Mouse (Mus musculus): Measurements from ENCODE around the gene Dhx30. TPM values are rescaled to one million over a fixed set of nuclear protein-coding genes. Genes with fewer than 3 reads are reported as not detected.

Dhx30 gene
- polyA plus RNA-seq, 1 experiment = 159 TPM

DNA sequence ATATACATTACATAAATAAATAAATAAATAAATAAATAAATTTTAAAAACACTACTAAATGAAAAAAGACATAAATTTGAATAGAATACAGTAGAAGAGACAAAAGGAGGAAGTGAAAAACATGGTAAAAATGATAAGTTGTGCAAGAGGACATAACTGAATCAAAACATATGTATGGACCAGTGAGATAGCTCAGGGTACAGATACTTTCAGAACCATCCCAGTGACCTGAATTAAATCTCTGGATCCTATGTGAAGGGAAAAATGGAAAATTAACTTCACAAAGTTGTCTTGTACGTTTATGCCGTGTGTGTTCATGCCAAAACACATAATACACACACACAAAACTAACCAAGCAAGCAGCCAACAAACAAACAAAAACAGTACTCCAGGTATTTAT, 5.7 kb upstream of the Dhx30 start:
- WGBS = 93% methylated on average over 2 of the region's 2 CpGs
- no peak for DNase-seq
- no peak for TF ChIP-seq POLR2A (IDR thresholded peaks at IDR 0.05; ENCODE audit: control insufficient read depth, extremely low read depth, insufficient read depth, low read length, poor library complexity)
- TF ChIP-seq CTCF (IDR thresholded peaks at IDR 0.05; ENCODE audit: borderline replicate concordance, control insufficient read depth, extremely low read depth, insufficient read depth, low read length, poor library complexity) = no peak
- Histone ChIP-seq H3K27me3 (ENCODE audit: control insufficient read depth, insufficient read depth, low read length) (no peaks in the 10 kb centered on the region), H3K27ac (ENCODE audit: control insufficient read depth, insufficient read depth, low read length) (no peak overlapping the region), H3K4me1 (replicated peaks; ENCODE audit: control insufficient read depth, insufficient read depth, low read length) (no peaks in the 10 kb centered on the region), H3K36me3 (ENCODE audit: control insufficient read depth, insufficient read depth, low read length) (no peaks in the 10 kb centered on the region), H3K4me3 (ENCODE audit: control insufficient read depth, insufficient read depth, low read length) (no peak overlapping the region)

- H3K36me3 ChIP-seq (ENCODE audit: control insufficient read depth, insufficient read depth, low read length) = no peaks in the 10 kb centered on the region
- TF ChIP-seq POLR2A (IDR thresholded peaks at IDR 0.05; ENCODE audit: control insufficient read depth, extremely low read depth, insufficient read depth, low read length, poor library complexity) (no peak), CTCF (IDR thresholded peaks at IDR 0.05; ENCODE audit: borderline replicate concordance, control insufficient read depth, extremely low read depth, insufficient read depth, low read length, poor library complexity) (no peak)
- no peaks in the 10 kb centered on the region for H3K27me3 ChIP-seq (ENCODE audit: control insufficient read depth, insufficient read depth, low read length)
- no peak for DNase-seq
- peaks cover under 1% of the 10 kb centered on the region for H3K4me1 ChIP-seq (replicated peaks; ENCODE audit: control insufficient read depth, insufficient read depth, low read length)
- H3K27ac ChIP-seq (ENCODE audit: control insufficient read depth, insufficient read depth, low read length) = no peak overlapping the region
- no peak overlapping the region for H3K4me3 ChIP-seq (ENCODE audit: control insufficient read depth, insufficient read depth, low read length)
- 93% methylated on average over 4 of the region's 4 CpGs for WGBS
Measured at GRCm38 (mm10) chr9:110121424-110121823, 3.8 kb upstream of the Dhx30 start.

DNA sequence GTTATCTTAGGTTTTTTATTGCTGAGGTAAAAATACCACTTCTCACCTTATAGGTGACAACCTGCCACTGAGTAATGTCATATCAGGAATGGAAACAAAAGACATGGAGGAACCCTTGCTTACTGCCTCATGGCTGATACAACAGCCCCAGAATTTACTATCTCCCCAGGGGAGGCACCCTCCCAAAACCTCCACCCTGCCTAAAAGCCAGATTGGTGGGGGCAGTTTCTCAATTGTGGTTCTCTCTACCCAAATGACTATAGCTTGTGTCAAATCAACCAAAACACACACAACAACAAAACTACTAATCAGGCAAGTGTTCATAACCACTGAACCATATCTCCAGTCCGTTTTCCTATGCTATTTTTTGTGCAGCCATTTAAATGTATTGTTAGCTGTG, 619 bp upstream of the Dhx30 start:
- H3K27me3 ChIP-seq (ENCODE audit: control insufficient read depth, insufficient read depth, low read length) = no peaks in the 10 kb centered on the region
- no peak for DNase-seq
- H3K27ac ChIP-seq (ENCODE audit: control insufficient read depth, insufficient read depth, low read length) = no peak overlapping the region
- WGBS = 87% methylated on average over 1 of the region's 1 CpGs
- H3K4me1 ChIP-seq (replicated peaks; ENCODE audit: control insufficient read depth, insufficient read depth, low read length) = peaks cover 2% of the 10 kb centered on the region
- peaks cover 2% of the 10 kb centered on the region; the same call in 1 of the 2 replicates for H3K36me3 ChIP-seq (ENCODE audit: control insufficient read depth, insufficient read depth, low read length)
- no peak overlapping the region for H3K4me3 ChIP-seq (ENCODE audit: control insufficient read depth, insufficient read depth, low read length)
- TF ChIP-seq CTCF (IDR thresholded peaks at IDR 0.05; ENCODE audit: borderline replicate concordance, control insufficient read depth, extremely low read depth, insufficient read depth, low read length, poor library complexity) (no peak), POLR2A (IDR thresholded peaks at IDR 0.05; ENCODE audit: control insufficient read depth, extremely low read depth, insufficient read depth, low read length, poor library complexity) (no peak)

GRCm38 (mm10) chr9:110116977-110117778, 452 bp downstream of the Dhx30 start, which contains the start of gene Smarcc1:
Smarcc1 (plus strand) TSS chr9:110117708.
- Histone ChIP-seq H3K27me3 (ENCODE audit: control insufficient read depth, insufficient read depth, low read length) (no peaks in the 10 kb centered on the region), H3K4me1 (replicated peaks; ENCODE audit: control insufficient read depth, insufficient read depth, low read length) (peaks cover 2% of the 10 kb centered on the region), H3K4me3 (ENCODE audit: control insufficient read depth, insufficient read depth, low read length) (peak within 1 kb of the TSS; percentile 64), H3K36me3 (ENCODE audit: control insufficient read depth, insufficient read depth, low read length) (peaks cover 12% of the 10 kb centered on the region), H3K27ac (ENCODE audit: control insufficient read depth, insufficient read depth, low read length) (peak within 1 kb of the TSS; percentile 33)
- under 1% methylated on average over 79 of the region's 79 CpGs for WGBS
- TF ChIP-seq POLR2A (IDR thresholded peaks at IDR 0.05; ENCODE audit: control insufficient read depth, extremely low read depth, insufficient read depth, low read length, poor library complexity) = peak; percentile 34; the same call in 1 of the 2 replicates
- no peak for TF ChIP-seq CTCF (IDR thresholded peaks at IDR 0.05; ENCODE audit: borderline replicate concordance, control insufficient read depth, extremely low read depth, insufficient read depth, low read length, poor library complexity)
- peak; percentile 87 for DNase-seq

DNA sequence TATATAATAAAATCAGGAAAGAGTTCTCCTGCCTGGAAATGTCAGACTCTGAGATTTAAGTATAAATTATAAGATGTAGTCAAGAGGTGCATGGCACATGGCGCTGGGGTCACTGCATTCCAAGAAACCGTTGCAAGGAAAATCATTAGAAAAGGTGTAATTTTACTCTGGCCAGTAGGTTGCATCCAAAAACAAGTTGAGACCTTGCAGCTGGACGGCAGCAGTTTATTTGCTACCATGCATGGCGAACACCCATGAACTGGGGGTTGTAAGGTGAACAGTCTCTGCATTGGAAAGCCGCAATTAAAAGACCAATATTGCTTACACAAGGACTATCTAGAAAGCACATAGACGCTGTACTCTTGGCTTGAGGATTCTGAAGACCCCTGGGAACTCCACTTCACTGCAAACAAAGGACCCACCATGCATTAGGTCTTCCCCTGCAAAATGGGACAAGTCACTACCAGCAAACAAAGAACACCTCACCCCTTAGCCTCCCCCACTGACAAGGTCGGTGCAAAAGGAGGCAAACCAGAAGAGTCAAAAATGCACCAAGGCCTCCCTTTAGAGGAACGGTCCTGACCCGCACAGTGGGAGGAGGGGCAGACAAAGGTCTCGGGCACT, 1.2 kb downstream of the Dhx30 start:
- H3K27ac ChIP-seq (ENCODE audit: control insufficient read depth, insufficient read depth, low read length) = no peak overlapping the region
- 21% methylated on average over 10 of the region's 10 CpGs for WGBS

DNA sequence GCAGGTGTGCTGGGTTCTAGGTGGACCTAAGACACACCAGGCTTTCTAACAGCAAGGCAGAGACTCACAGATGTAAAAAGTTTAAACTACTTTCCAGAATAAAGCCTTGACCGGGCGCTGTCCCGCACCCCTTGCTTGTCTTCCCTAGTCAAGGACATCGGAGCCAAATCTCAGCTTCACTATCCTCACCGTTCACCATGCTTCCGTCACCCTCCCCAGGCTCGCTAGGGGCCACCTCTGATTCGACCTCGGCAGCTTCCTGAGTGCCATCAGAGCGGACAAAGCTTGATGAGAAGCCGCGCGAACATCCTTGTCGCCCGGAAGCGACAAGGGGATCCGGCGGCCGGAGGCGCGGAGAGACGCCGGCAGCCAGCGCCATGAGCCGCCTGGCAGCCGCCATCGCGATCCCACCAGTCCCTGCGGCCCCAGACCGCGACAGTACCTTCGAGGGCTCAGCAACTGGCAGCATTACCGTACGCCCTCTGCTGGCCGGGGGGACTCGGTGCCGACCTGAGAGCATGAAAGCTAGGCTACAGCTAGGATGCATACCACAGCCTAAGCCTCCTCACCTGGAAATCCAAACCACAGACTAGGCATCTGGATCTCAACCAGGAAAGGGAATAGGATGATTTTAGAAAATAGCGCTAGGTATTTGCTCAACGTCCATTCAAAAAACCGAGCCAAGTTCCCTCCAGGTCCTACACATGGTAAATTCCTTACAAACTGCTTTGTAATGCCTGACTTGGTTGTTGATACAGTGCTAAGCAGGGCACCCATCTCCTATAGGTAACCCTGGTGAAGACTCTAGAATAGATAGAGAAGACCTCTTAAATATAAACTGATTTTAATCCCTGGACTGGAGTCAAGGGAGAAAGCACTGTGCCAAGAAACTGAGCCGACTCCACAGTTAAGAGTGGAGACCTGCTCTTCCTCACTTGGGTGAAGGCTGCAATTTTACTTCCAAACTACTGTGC, 16.7 kb downstream of the Dhx30 start:
- Histone ChIP-seq H3K36me3 (ENCODE audit: control insufficient read depth, insufficient read depth, low read length) (peaks cover 21% of the 10 kb centered on the region), H3K27ac (ENCODE audit: control insufficient read depth, insufficient read depth, low read length) (no peak overlapping the region), H3K4me3 (ENCODE audit: control insufficient read depth, insufficient read depth, low read length) (peak overlapping the region; percentile 88), H3K4me1 (replicated peaks; ENCODE audit: control insufficient read depth, insufficient read depth, low read length) (no peaks in the 10 kb centered on the region), H3K27me3 (ENCODE audit: control insufficient read depth, insufficient read depth, low read length) (no peaks in the 10 kb centered on the region)
- 5% methylated on average over 41 of the region's 41 CpGs for WGBS
- peak; percentile 95 for DNase-seq
- peak; percentile 98 for TF ChIP-seq CTCF (IDR thresholded peaks at IDR 0.05; ENCODE audit: borderline replicate concordance, control insufficient read depth, extremely low read depth, insufficient read depth, low read length, poor library complexity)
- TF ChIP-seq POLR2A (IDR thresholded peaks at IDR 0.05; ENCODE audit: control insufficient read depth, extremely low read depth, insufficient read depth, low read length, poor library complexity) = no peak

More for the DNA sequence above, 1.2 kb downstream of the Dhx30 start:
- H3K4me3 ChIP-seq (ENCODE audit: control insufficient read depth, insufficient read depth, low read length) = peak overlapping the region; percentile 64
- H3K4me1 ChIP-seq (replicated peaks; ENCODE audit: control insufficient read depth, insufficient read depth, low read length) = peaks cover 2% of the 10 kb centered on the region
- DNase-seq = no peak
- no peaks in the 10 kb centered on the region for H3K27me3 ChIP-seq (ENCODE audit: control insufficient read depth, insufficient read depth, low read length)
- peaks cover 19% of the 10 kb centered on the region for H3K36me3 ChIP-seq (ENCODE audit: control insufficient read depth, insufficient read depth, low read length)
- TF ChIP-seq CTCF (IDR thresholded peaks at IDR 0.05; ENCODE audit: borderline replicate concordance, control insufficient read depth, extremely low read depth, insufficient read depth, low read length, poor library complexity) (no peak), POLR2A (IDR thresholded peaks at IDR 0.05; ENCODE audit: control insufficient read depth, extremely low read depth, insufficient read depth, low read length, poor library complexity) (no peak)

Measured in thymus, adult 2 months (tissue).